Mouse (Mus musculus): ENCODE measurements at regions not wholly inside any gene's neighbourhood (a gene's known extent, or its start where the extent isn't known, plus 50 kb on each side); places are given as distances from the start of the nearest gene placed in this dataset.

- no peak for DNase-seq (ENCODE audit: low read depth in 1 of 2, low spot score in 2 of 2)
Measured at GRCm38 (mm10) chr13:59966535-59967255, 143.7 kb upstream of the Tut7 start.

DNA sequence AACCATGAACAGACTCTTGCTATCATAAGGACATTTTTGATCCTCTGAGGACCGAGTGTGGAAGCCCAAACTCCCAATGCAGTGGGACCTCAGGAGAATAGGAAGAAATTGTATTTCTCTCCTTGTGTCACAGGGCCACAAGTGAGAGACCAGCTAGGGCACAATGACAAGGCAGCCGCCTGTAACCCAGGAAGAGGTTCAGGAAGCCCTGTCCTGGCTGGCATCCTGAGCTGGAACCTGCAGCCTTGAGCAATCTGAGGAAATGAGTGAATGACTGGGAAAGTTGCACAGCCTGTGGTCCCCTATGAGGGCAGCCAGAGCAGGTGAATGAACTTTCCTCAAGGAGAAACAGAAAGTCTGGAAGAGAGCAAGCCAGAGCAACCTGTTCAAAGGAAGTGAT lies 142.0 kb upstream of the Tut7 start:
- no peak for DNase-seq (ENCODE audit: low read depth in 1 of 2, low spot score in 2 of 2)

GRCm38 (mm10) chr13:59962676-59963664 lies 140.0 kb upstream of the Tut7 start:
- DNase-seq (ENCODE audit: low read depth in 1 of 2, low spot score in 2 of 2) = no peak

GRCm38 (mm10) chr13:59956441-59956840 lies 133.5 kb upstream of the Tut7 start:
- no peak for DNase-seq (ENCODE audit: low read depth in 1 of 2, low spot score in 2 of 2)

- DNase-seq (ENCODE audit: low read depth in 1 of 2, low spot score in 2 of 2) = no peak
Measured at GRCm38 (mm10) chr13:59952809-59953208, 129.9 kb upstream of the Tut7 start.

DNA sequence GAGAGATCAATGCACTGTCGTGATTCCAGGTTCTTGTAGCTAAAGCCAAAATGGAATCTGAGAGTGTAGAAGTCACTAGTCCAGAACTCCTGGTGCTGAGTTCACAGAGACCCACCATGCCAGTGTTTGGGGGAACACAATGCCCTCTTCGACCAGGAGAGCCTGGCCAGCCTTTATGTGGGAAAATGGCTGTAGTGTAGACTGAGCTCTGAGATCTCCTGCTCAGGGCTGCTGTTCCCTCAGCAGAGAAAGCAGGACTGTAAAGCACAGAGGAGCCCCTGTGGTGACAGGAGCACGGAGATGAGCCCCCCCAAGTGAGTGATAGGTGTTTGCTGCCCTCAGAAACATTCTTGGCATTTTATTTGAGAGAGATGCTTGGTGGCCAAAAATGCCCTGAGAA lies 129.2 kb upstream of the Tut7 start:
- no peak for DNase-seq (ENCODE audit: low read depth in 1 of 2, low spot score in 2 of 2)

DNA sequence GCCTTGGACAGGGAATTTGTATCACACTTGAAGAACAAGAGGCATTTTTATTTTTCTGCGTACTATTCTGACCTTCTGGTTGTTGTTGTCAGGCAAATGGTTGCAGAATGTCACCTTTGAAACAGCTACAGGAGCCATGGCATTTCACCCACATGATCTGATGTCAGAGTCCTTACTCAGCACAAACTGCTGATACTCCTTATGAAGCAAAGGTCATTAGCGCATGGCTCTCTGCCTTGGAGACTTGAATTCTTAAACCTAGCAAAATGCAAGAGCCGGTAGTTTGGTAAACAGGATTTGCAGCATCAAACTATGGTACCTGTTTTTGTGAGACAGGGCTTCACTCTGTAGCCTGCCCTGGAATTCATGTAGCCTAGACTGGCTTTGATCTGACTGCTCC lies 127.3 kb upstream of the Tut7 start:
- no peak for DNase-seq (ENCODE audit: low read depth in 1 of 2, low spot score in 2 of 2)

DNA sequence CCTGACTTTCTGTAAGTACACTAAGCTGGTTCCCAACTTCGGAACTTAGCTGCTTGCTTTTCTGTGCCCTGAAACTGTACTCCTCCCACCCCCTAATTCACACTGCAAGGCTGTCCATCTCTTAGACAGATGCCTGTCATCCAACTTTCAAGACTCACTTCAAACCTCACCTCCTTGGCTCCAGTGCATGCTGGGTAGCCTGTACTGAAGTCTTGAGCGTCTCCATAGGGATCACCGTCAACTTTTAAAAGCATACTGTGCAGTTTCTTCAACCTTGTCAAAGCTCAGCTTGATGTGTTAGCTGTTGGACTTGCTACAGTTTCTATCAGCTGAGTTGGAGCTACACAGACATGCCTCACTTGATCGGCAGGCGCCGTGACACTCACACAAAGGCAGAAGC lies 126.5 kb upstream of the Tut7 start:
- DNase-seq (ENCODE audit: low read depth in 1 of 2, low spot score in 2 of 2) = no peak

DNA sequence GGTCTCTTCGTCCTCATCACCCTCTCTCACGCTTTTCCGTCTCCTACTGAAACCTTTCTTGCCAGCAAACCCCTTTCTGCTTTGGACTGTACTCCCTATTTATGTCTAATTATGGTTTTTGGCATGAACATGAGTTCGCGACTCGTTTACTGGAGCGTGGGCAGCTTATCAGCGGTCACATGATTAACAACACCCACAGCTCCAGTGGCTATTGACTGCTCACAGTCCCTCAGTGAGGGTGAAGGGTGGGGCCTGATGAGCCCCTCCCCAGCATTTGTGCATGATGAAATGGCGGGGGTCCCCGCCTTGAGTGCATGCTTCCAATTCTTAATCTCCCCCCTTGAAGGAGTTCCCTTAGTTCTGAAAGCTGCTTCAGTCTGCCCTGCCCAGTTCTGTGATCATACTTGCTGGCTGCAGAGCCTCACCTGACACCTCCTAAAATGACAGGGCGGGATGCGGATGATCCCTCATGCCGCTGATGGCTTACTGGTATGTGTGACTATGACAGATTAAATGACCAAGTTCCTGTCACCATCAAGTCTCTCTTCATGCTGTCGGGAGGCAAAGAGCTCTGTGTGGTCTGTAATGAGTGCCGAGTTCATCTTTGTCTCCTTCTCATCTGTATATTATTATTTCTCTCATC lies 125.7 kb upstream of the Tut7 start:
- no peak for DNase-seq (ENCODE audit: low read depth in 1 of 2, low spot score in 2 of 2)

GRCm38 (mm10) chr13:59947461-59947860 lies 124.5 kb upstream of the Tut7 start:
- DNase-seq (ENCODE audit: low read depth in 1 of 2, low spot score in 2 of 2) = no peak

GRCm38 (mm10) chr13:59946509-59946908 lies 123.6 kb upstream of the Tut7 start:
- DNase-seq (ENCODE audit: low read depth in 1 of 2, low spot score in 2 of 2) = no peak

GRCm38 (mm10) chr13:59945631-59946030 lies 122.7 kb upstream of the Tut7 start:
- DNase-seq (ENCODE audit: low read depth in 1 of 2, low spot score in 2 of 2) = no peak

- no peak for DNase-seq (ENCODE audit: low read depth in 1 of 2, low spot score in 2 of 2)
Measured at GRCm38 (mm10) chr13:59943602-59944140, 120.7 kb upstream of the Tut7 start.

- DNase-seq (ENCODE audit: low read depth in 1 of 2, low spot score in 2 of 2) = no peak
Measured at GRCm38 (mm10) chr13:59943020-59943419, 120.1 kb upstream of the Tut7 start.

- DNase-seq (ENCODE audit: low read depth in 1 of 2, low spot score in 2 of 2) = no peak
Measured at GRCm38 (mm10) chr13:59941519-59941918, 118.6 kb upstream of the Tut7 start.

- no peak for DNase-seq (ENCODE audit: low read depth in 1 of 2, low spot score in 2 of 2)
Measured at GRCm38 (mm10) chr13:59940414-59941205, 117.7 kb upstream of the Tut7 start.

DNA sequence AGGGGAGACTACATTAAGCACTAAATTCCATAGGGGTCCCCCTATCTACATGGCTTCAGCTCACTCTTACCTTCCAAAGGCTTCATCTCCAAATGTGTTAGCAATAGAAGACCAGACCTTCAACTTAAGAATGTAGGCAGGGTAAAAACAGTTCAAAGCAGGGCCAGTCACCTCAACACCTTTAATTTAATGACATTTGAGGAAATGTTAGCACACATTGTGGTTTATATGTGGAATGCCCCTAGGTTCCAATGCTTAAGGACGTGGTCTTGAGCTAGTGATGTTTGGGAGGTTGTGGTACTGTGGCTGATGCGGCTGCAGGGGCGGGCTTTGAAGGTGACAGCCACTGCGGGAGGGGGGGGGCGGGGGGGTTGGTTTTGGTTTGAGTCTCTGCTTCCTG lies 116.9 kb upstream of the Tut7 start:
- no peak for DNase-seq (ENCODE audit: low read depth in 1 of 2, low spot score in 2 of 2)

- DNase-seq (ENCODE audit: low read depth in 1 of 2, low spot score in 2 of 2) = no peak
Measured at GRCm38 (mm10) chr13:59937147-59937546, 114.2 kb upstream of the Tut7 start.

DNA sequence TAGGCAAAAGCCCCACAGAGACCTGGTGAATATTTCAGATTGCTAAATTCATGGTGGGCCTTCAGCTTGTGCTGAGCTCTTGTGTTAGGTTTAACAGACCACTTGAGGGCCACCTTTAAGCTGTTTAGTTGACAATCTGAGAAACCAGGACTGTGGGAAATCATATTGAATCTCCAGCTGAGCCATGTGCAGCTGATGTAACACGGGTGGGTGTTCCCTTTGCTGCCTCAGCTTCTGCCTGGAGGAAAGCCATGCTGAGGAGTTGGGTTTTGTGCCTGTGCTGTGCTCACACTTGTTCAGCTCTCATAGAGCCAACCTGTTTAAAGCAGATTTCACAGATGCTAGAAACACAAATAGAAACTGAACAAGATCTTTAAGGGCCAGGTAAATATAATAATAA lies 111.6 kb upstream of the Tut7 start:
- no peak for DNase-seq (ENCODE audit: low read depth in 1 of 2, low spot score in 2 of 2)

DNA sequence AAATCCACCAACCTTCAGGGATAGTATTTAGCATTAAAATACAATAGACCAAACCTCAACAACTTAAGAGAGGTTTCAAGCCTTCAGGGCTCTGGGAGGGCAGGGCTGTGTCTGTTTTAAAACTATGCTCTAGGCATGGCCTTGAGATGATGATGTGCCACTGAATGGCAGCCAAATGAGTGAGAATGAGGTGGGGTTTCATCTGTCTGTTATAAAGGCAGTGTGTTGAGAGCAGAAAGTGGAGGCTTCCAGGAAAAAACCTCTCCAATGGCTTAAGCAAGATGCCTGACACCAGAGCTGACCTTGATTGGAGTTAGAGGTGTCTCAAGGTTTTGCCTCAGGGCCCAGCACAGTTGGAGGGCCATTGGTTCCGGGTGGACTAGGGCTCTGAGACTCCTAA lies 111.1 kb upstream of the Tut7 start:
- DNase-seq (ENCODE audit: low read depth in 1 of 2, low spot score in 2 of 2) = no peak
